ENCODE assay signal across 15 mouse cellular contexts in genomic region chr6:97208406-97208805, GRCm38 (mm10). TPM values are rescaled to one million over a fixed set of nuclear protein-coding genes. Genes with fewer than 3 reads are reported as not detected.
DNase-seq lines count a peak whose midpoint lies in the region; ATAC-seq and TF ChIP-seq lines count a peak whose summit lies in the region.
"Had no signal": no experiment of that assay in that cellular context is flagged by ENCODE, and none has a peak within 500 bp of the region (broad histone marks: within the 10 kb centered on the region; RNA-seq: fewer than 3 reads in every experiment).

No protein-coding gene starts in this region.

- no peaks in the 10 kb centered on the region for H3K9me3 ChIP-seq in embryonic facial prominence, embryonic 14.5 days (ENCODE audit: control insufficient read depth, low read length)
- no peaks in the 10 kb centered on the region for H3K9me3 ChIP-seq in embryonic facial prominence, embryonic 10.5 days
- no peaks in the 10 kb centered on the region for H3K9me3 ChIP-seq in kidney, postnatal 0 days (replicated peaks; ENCODE audit: low read length)
- H3K9me3 ChIP-seq in heart, embryonic 16.5 days (replicated peaks; ENCODE audit: control insufficient read depth, low read length) = no peaks in the 10 kb centered on the region
- H3K9me3 ChIP-seq: hindbrain, embryonic 15.5 days had no signal

- no peak for ATAC-seq in embryonic facial prominence, embryonic 14.5 days (ENCODE audit: low read depth)
- no peak for ATAC-seq in kidney, postnatal 0 days (replicated peaks; ENCODE audit: low FRiP score, low read depth)
- ATAC-seq in heart, embryonic 16.5 days (replicated peaks; ENCODE audit: extremely low read depth, insufficient read depth, low FRiP score) = no peak

- H3K9ac ChIP-seq in embryonic facial prominence, embryonic 14.5 days (ENCODE audit: low read depth, low read length) = no peak overlapping the region
- H3K9ac ChIP-seq in kidney, postnatal 0 days (ENCODE audit: low read depth, low read length) = no peak overlapping the region
- H3K9ac ChIP-seq in heart, embryonic 16.5 days (ENCODE audit: low read length) = no peak overlapping the region
- H3K9ac ChIP-seq: hindbrain, embryonic 15.5 days had no signal

- H3K27me3 ChIP-seq in embryonic facial prominence, embryonic 14.5 days (replicated peaks; ENCODE audit: control insufficient read depth, insufficient read depth, low read length) = no peaks in the 10 kb centered on the region
- H3K27me3 ChIP-seq in embryonic facial prominence, embryonic 10.5 days (replicated peaks; ENCODE audit: low read depth, poor library complexity, severe bottlenecking) = peaks cover 11% of the 10 kb centered on the region; the same call in 1 of the 2 replicates
- no peaks in the 10 kb centered on the region for H3K27me3 ChIP-seq in kidney, postnatal 0 days (ENCODE audit: insufficient read depth, low read length)
- no peaks in the 10 kb centered on the region for H3K27me3 ChIP-seq in heart, embryonic 16.5 days (ENCODE audit: control insufficient read depth, insufficient read depth, low read length)
- H3K27me3 ChIP-seq: hindbrain, embryonic 15.5 days had no signal

- peak overlapping the region; percentile 55 for H3K27ac ChIP-seq in embryonic facial prominence, embryonic 14.5 days (replicated peaks; ENCODE audit: low read depth, low read length)
- H3K27ac ChIP-seq in embryonic facial prominence, embryonic 10.5 days (replicated peaks) = no peak overlapping the region
- H3K27ac ChIP-seq in kidney, postnatal 0 days = peak overlapping the region; percentile 54; the same call in 1 of the 2 replicates
- H3K27ac ChIP-seq in heart, embryonic 16.5 days (ENCODE audit: low read length) = peak overlapping the region; percentile 17
- H3K27ac ChIP-seq: hindbrain, embryonic 15.5 days had no signal

- 0 out of 2 replicates have a peak, but pooled peaks cover 3% of the 10 kb centered on the region for H3K36me3 ChIP-seq in embryonic facial prominence, embryonic 14.5 days (ENCODE audit: control insufficient read depth, insufficient read depth, low read length)
- H3K36me3 ChIP-seq in embryonic facial prominence, embryonic 10.5 days (replicated peaks) = no peaks in the 10 kb centered on the region
- H3K36me3 ChIP-seq in kidney, postnatal 0 days (ENCODE audit: insufficient read depth, low read length) = no peaks in the 10 kb centered on the region
- H3K36me3 ChIP-seq in heart, embryonic 16.5 days (ENCODE audit: control insufficient read depth, insufficient read depth) = no peaks in the 10 kb centered on the region
- H3K36me3 ChIP-seq: hindbrain, embryonic 15.5 days had no signal

- peak; percentile 51 for DNase-seq in embryonic facial prominence, embryonic 14.5 days (ENCODE audit: low spot score)
- DNase-seq in embryonic facial prominence, embryonic 10.5 days (ENCODE audit: low spot score) = no peak
- DNase-seq in kidney, postnatal 0 days (ENCODE audit: low spot score) = peak; percentile 11
- DNase-seq in kidney, adult 9 months = no peak
- DNase-seq in 3T3-L1 (ENCODE audit: low read depth, low spot score) = peak; percentile 27
- no peak for DNase-seq in neural tube, embryonic 10.5 days (ENCODE audit: extremely low spot score, low spot score)
- DNase-seq in adrenal gland, postnatal 25 days = no peak
- DNase-seq: cerebellum, postnatal 10 days; right cerebral cortex, postnatal 4 days; thymus, adult 2 months had no signal

- H3K4me2 ChIP-seq in embryonic facial prominence, embryonic 14.5 days (ENCODE audit: low read depth, low read length) = no peak overlapping the region
- no peak overlapping the region for H3K4me2 ChIP-seq in kidney, postnatal 0 days (ENCODE audit: low read length)
- no peak overlapping the region for H3K4me2 ChIP-seq in heart, embryonic 16.5 days (ENCODE audit: low read depth, low read length)
- H3K4me2 ChIP-seq: hindbrain, embryonic 15.5 days had no signal

- whole genome bisulfite sequencing in embryonic facial prominence, embryonic 14.5 days = 26% methylated on average over 3 of the region's 3 CpGs
- 27% methylated on average over 3 of the region's 3 CpGs for WGBS in embryonic facial prominence, embryonic 10.5 days
- WGBS in kidney, postnatal 0 days = 37% methylated on average over 3 of the region's 3 CpGs
- WGBS in heart, embryonic 16.5 days = 43% methylated on average over 3 of the region's 3 CpGs

- H3K4me1 ChIP-seq in embryonic facial prominence, embryonic 14.5 days (ENCODE audit: control insufficient read depth, insufficient read depth, low read length) = peaks cover 17% of the 10 kb centered on the region
- H3K4me1 ChIP-seq in embryonic facial prominence, embryonic 10.5 days = peaks cover 43% of the 10 kb centered on the region
- peaks cover 3% of the 10 kb centered on the region; the same call in 1 of the 2 replicates for H3K4me1 ChIP-seq in kidney, postnatal 0 days (replicated peaks; ENCODE audit: insufficient read depth, low read length)
- peaks cover 30% of the 10 kb centered on the region for H3K4me1 ChIP-seq in heart, embryonic 16.5 days (ENCODE audit: control insufficient read depth, insufficient read depth, low read length)

- no peak for TF ChIP-seq CTCF in kidney, postnatal 0 days (IDR thresholded peaks at IDR 0.05; ENCODE audit: low read depth)

- no peak overlapping the region for H3K4me3 ChIP-seq in embryonic facial prominence, embryonic 14.5 days (ENCODE audit: low read depth, low read length)
- no peak overlapping the region for H3K4me3 ChIP-seq in embryonic facial prominence, embryonic 10.5 days
- H3K4me3 ChIP-seq in kidney, postnatal 0 days (replicated peaks; ENCODE audit: low read depth, low read length) = no peak overlapping the region
- H3K4me3 ChIP-seq in heart, embryonic 16.5 days (ENCODE audit: low read length) = no peak overlapping the region
- H3K4me3 ChIP-seq: erythroblast, embryonic 14.5 days; hindbrain, embryonic 15.5 days had no signal

RNA-seq across cellular contexts. Expression of gene Arl6ip5, which starts 2.1 kb away (rescaled TPM):
- 78.1 and 78.3 TPM in 2 replicates for polyA plus RNA-seq in embryonic facial prominence, embryonic 14.5 days (2014; fragmentation: Nextera tagmentation; extraction: Ambion mirVana)
- 30.0 and 34.7 TPM in 2 replicates for polyA plus RNA-seq in embryonic facial prominence, embryonic 10.5 days (2016; fragmentation: Nextera tagmentation; extraction: Ambion mirVana)
- 64.9 and 72.3 TPM in 2 replicates for polyA plus RNA-seq in kidney, postnatal 0 days (2015; fragmentation: Nextera tagmentation; extraction: Ambion mirVana)
- 99.6 and 107 TPM in 2 replicates for polyA plus RNA-seq in heart, embryonic 16.5 days (2015; fragmentation: Nextera tagmentation; extraction: Ambion mirVana)
- total RNA-seq in adrenal gland, postnatal 25 days (2021) = 127 and 130 TPM in 2 replicates

RNA-seq across cellular contexts. Expression of gene Uba3, which starts 3.0 kb away (rescaled TPM):
- polyA plus RNA-seq in embryonic facial prominence, embryonic 14.5 days (2014; fragmentation: Nextera tagmentation; extraction: Ambion mirVana) = 77.7 and 88.3 TPM in 2 replicates
- polyA plus RNA-seq in embryonic facial prominence, embryonic 10.5 days (2016; fragmentation: Nextera tagmentation; extraction: Ambion mirVana) = 83.7 and 88.7 TPM in 2 replicates
- 57.1 TPM in 2 replicates for polyA plus RNA-seq in kidney, postnatal 0 days (2015; fragmentation: Nextera tagmentation; extraction: Ambion mirVana)
- polyA plus RNA-seq in heart, embryonic 16.5 days (2015; fragmentation: Nextera tagmentation; extraction: Ambion mirVana) = 63.3 and 71.1 TPM in 2 replicates
- 59.7 and 61.6 TPM in 2 replicates for total RNA-seq in adrenal gland, postnatal 25 days (2021)

RNA-seq across cellular contexts. Expression of gene Tmf1, which starts 29.5 kb away (rescaled TPM):
- 36.4 and 37.7 TPM in 2 replicates for polyA plus RNA-seq in embryonic facial prominence, embryonic 14.5 days (2014; fragmentation: Nextera tagmentation; extraction: Ambion mirVana)
- 26.6 and 30.1 TPM in 2 replicates for polyA plus RNA-seq in embryonic facial prominence, embryonic 10.5 days (2016; fragmentation: Nextera tagmentation; extraction: Ambion mirVana)
- polyA plus RNA-seq in kidney, postnatal 0 days (2015; fragmentation: Nextera tagmentation; extraction: Ambion mirVana) = 48.6 and 50.7 TPM in 2 replicates
- 19.6 and 24.2 TPM in 2 replicates for polyA plus RNA-seq in heart, embryonic 16.5 days (2015; fragmentation: Nextera tagmentation; extraction: Ambion mirVana)
- total RNA-seq in adrenal gland, postnatal 25 days (2021) = 45.8 and 49.5 TPM in 2 replicates

RNA-seq across cellular contexts. Expression of gene Lmod3, which starts 44.2 kb away (rescaled TPM):
- 17.1 and 21.6 TPM in 2 replicates for polyA plus RNA-seq in embryonic facial prominence, embryonic 14.5 days (2014; fragmentation: Nextera tagmentation; extraction: Ambion mirVana)
- polyA plus RNA-seq in embryonic facial prominence, embryonic 10.5 days (2016; fragmentation: Nextera tagmentation; extraction: Ambion mirVana) = not detected in 2 replicates
- polyA plus RNA-seq in kidney, postnatal 0 days (2015; fragmentation: Nextera tagmentation; extraction: Ambion mirVana) = 0.31 and 0.36 TPM in 2 replicates
- polyA plus RNA-seq in heart, embryonic 16.5 days (2015; fragmentation: Nextera tagmentation; extraction: Ambion mirVana) = 21.6 and 27.8 TPM in 2 replicates
- not detected in 2 replicates for total RNA-seq in adrenal gland, postnatal 25 days (2021)
- total RNA-seq: layer of hippocampus, postnatal 25 days; midbrain, postnatal 0 days had no signal
- polyA plus RNA-seq: erythroblast, embryonic 14.5 days; hindbrain, embryonic 15.5 days; midbrain, postnatal 0 days had no signal

RNA-seq across cellular contexts. Expression of gene Eogt, which starts 59.4 kb away (rescaled TPM):
- polyA plus RNA-seq in embryonic facial prominence, embryonic 14.5 days (2014; fragmentation: Nextera tagmentation; extraction: Ambion mirVana) = 7.9 and 10.1 TPM in 2 replicates
- polyA plus RNA-seq in embryonic facial prominence, embryonic 10.5 days (2016; fragmentation: Nextera tagmentation; extraction: Ambion mirVana) = 9.3 and 10.5 TPM in 2 replicates
- 12.8 and 14.4 TPM in 2 replicates for polyA plus RNA-seq in kidney, postnatal 0 days (2015; fragmentation: Nextera tagmentation; extraction: Ambion mirVana)
- polyA plus RNA-seq in heart, embryonic 16.5 days (2015; fragmentation: Nextera tagmentation; extraction: Ambion mirVana) = 14.7 and 15.6 TPM in 2 replicates
- total RNA-seq in adrenal gland, postnatal 25 days (2021) = 39.1 and 65.3 TPM in 2 replicates
- polyA plus RNA-seq: erythroblast, embryonic 14.5 days had no signal

Comparison
In these comparisons a context has a peak if more than half of its experiments do, and no peak if none do; other contexts are left out.
1. DNase-seq: peak in embryonic facial prominence, embryonic 14.5 days (single experiment), kidney, postnatal 0 days (single experiment) and 3T3-L1 (single experiment); none in embryonic facial prominence, embryonic 10.5 days (single experiment), kidney, adult 9 months (single experiment), neural tube, embryonic 10.5 days (single experiment) and adrenal gland, postnatal 25 days (single experiment).